Mouse (Mus musculus): ENCODE measurements around the gene B4galnt1. TPM values are rescaled to one million over a fixed set of nuclear protein-coding genes. Genes with fewer than 3 reads are reported as not detected.

B4galnt1 gene
- polyA plus RNA-seq, 1 experiment = 127 TPM

- Histone ChIP-seq H3K27ac (ENCODE audit: insufficient read depth, low read length) (peak overlapping the region; percentile 60), H3K4me3 (ENCODE audit: insufficient read depth, low read length) (peak overlapping the region; percentile 85)
- TF ChIP-seq POLR2A (IDR thresholded peaks at IDR 0.05; ENCODE audit: extremely low read depth, insufficient read depth, low read length) (0 out of 2 replicates have a peak, but pooled peaks have one; percentile 1), CTCF (IDR thresholded peaks at IDR 0.05; ENCODE audit: extremely low read depth, insufficient read depth, low read length) (no peak)
These were observed 45.0 kb downstream of the B4galnt1 start for GRCm38 (mm10) chr10:127209928-127210570.

GRCm38 (mm10) chr10:127210961-127211405, 46.0 kb downstream of the B4galnt1 start:
- peaks cover 6% of the 10 kb centered on the region for H3K4me1 ChIP-seq (ENCODE audit: control insufficient read depth, insufficient read depth, low read length)
- H3K27ac ChIP-seq (ENCODE audit: insufficient read depth, low read length) = peak overlapping the region; percentile 60
- peak overlapping the region; percentile 85 for H3K4me3 ChIP-seq (ENCODE audit: insufficient read depth, low read length)
- TF ChIP-seq POLR2A (IDR thresholded peaks at IDR 0.05; ENCODE audit: extremely low read depth, insufficient read depth, low read length) (no peak), CTCF (IDR thresholded peaks at IDR 0.05; ENCODE audit: extremely low read depth, insufficient read depth, low read length) (no peak)

More at GRCm38 (mm10) chr10:127209928-127210570, 45.0 kb downstream of the B4galnt1 start:
- H3K4me1 ChIP-seq (ENCODE audit: control insufficient read depth, insufficient read depth, low read length) = peaks cover 6% of the 10 kb centered on the region

GRCm38 (mm10) chr10:127211414-127211854, 46.4 kb downstream of the B4galnt1 start, which contains the start of gene Pip4k2c:
Gene Pip4k2c (minus strand): TSS chr10:127211585.
- no peak for TF ChIP-seq CTCF (IDR thresholded peaks at IDR 0.05; ENCODE audit: extremely low read depth, insufficient read depth, low read length)
- TF ChIP-seq POLR2A (IDR thresholded peaks at IDR 0.05; ENCODE audit: extremely low read depth, insufficient read depth, low read length) = peak; percentile 72
- peaks cover 6% of the 10 kb centered on the region for H3K4me1 ChIP-seq (ENCODE audit: control insufficient read depth, insufficient read depth, low read length)
- peak within 1 kb of the TSS; percentile 85 for H3K4me3 ChIP-seq (ENCODE audit: insufficient read depth, low read length)
- peak within 1 kb of the TSS; percentile 60 for H3K27ac ChIP-seq (ENCODE audit: insufficient read depth, low read length)

GRCm38 (mm10) chr10:127213272-127213671, 48.2 kb downstream of the B4galnt1 start:
- TF ChIP-seq POLR2A (IDR thresholded peaks at IDR 0.05; ENCODE audit: extremely low read depth, insufficient read depth, low read length) (no peak), CTCF (IDR thresholded peaks at IDR 0.05; ENCODE audit: extremely low read depth, insufficient read depth, low read length) (no peak)
- Histone ChIP-seq H3K4me1 (ENCODE audit: control insufficient read depth, insufficient read depth, low read length) (peaks cover 4% of the 10 kb centered on the region), H3K4me3 (ENCODE audit: insufficient read depth, low read length) (no peak overlapping the region), H3K27ac (ENCODE audit: insufficient read depth, low read length) (no peak overlapping the region)

GRCm38 (mm10) chr10:127213704-127214421, 48.8 kb downstream of the B4galnt1 start:
- Histone ChIP-seq H3K4me3 (ENCODE audit: insufficient read depth, low read length) (no peak overlapping the region), H3K27ac (ENCODE audit: insufficient read depth, low read length) (no peak overlapping the region), H3K4me1 (ENCODE audit: control insufficient read depth, insufficient read depth, low read length) (no peaks in the 10 kb centered on the region)
- no peak for TF ChIP-seq CTCF (IDR thresholded peaks at IDR 0.05; ENCODE audit: extremely low read depth, insufficient read depth, low read length)
- no peak for TF ChIP-seq POLR2A (IDR thresholded peaks at IDR 0.05; ENCODE audit: extremely low read depth, insufficient read depth, low read length)

- Histone ChIP-seq H3K4me1 (ENCODE audit: control insufficient read depth, insufficient read depth, low read length) (no peaks in the 10 kb centered on the region), H3K27ac (ENCODE audit: insufficient read depth, low read length) (no peak overlapping the region), H3K4me3 (ENCODE audit: insufficient read depth, low read length) (no peak overlapping the region)
- no peak for TF ChIP-seq CTCF (IDR thresholded peaks at IDR 0.05; ENCODE audit: extremely low read depth, insufficient read depth, low read length)
- no peak for TF ChIP-seq POLR2A (IDR thresholded peaks at IDR 0.05; ENCODE audit: extremely low read depth, insufficient read depth, low read length)
These were observed 49.4 kb downstream of the B4galnt1 start for GRCm38 (mm10) chr10:127214422-127214803.

GRCm38 (mm10) chr10:127216456-127216855, 51.4 kb downstream of the B4galnt1 start:
- no peak for TF ChIP-seq POLR2A (IDR thresholded peaks at IDR 0.05; ENCODE audit: extremely low read depth, insufficient read depth, low read length)
- TF ChIP-seq CTCF (IDR thresholded peaks at IDR 0.05; ENCODE audit: extremely low read depth, insufficient read depth, low read length) = no peak
- H3K27ac ChIP-seq (ENCODE audit: insufficient read depth, low read length) = no peak overlapping the region

GRCm38 (mm10) chr10:127217177-127217576, 52.2 kb downstream of the B4galnt1 start:
- TF ChIP-seq POLR2A (IDR thresholded peaks at IDR 0.05; ENCODE audit: extremely low read depth, insufficient read depth, low read length) (no peak), CTCF (IDR thresholded peaks at IDR 0.05; ENCODE audit: extremely low read depth, insufficient read depth, low read length) (no peak)
- Histone ChIP-seq H3K27ac (ENCODE audit: insufficient read depth, low read length) (no peak overlapping the region), H3K4me1 (ENCODE audit: control insufficient read depth, insufficient read depth, low read length) (no peaks in the 10 kb centered on the region), H3K4me3 (ENCODE audit: insufficient read depth, low read length) (no peak overlapping the region)

More at GRCm38 (mm10) chr10:127216456-127216855, 51.4 kb downstream of the B4galnt1 start:
- H3K4me3 ChIP-seq (ENCODE audit: insufficient read depth, low read length) = no peak overlapping the region
- H3K4me1 ChIP-seq (ENCODE audit: control insufficient read depth, insufficient read depth, low read length) = no peaks in the 10 kb centered on the region

- Histone ChIP-seq H3K27ac (ENCODE audit: insufficient read depth, low read length) (no peak overlapping the region), H3K4me1 (ENCODE audit: control insufficient read depth, insufficient read depth, low read length) (no peaks in the 10 kb centered on the region), H3K4me3 (ENCODE audit: insufficient read depth, low read length) (no peak overlapping the region)
- no peak for TF ChIP-seq CTCF (IDR thresholded peaks at IDR 0.05; ENCODE audit: extremely low read depth, insufficient read depth, low read length)
- no peak for TF ChIP-seq POLR2A (IDR thresholded peaks at IDR 0.05; ENCODE audit: extremely low read depth, insufficient read depth, low read length)
These were observed 53.3 kb downstream of the B4galnt1 start for GRCm38 (mm10) chr10:127218339-127218738.

Other genes with a start within 250 kb of the B4galnt1 start
- 76.5 TPM in 2 replicates for gene Ctdsp2, start 186.5 kb upstream of the B4galnt1 start, polyA plus RNA-seq (2012; rRNA removed)
- 0.11 and 0.19 TPM in 2 replicates for gene Avil, start 164.5 kb upstream of the B4galnt1 start, polyA plus RNA-seq (2012; rRNA removed)
- 34.6 and 36.2 TPM in 2 replicates for gene Tsfm, start 134.4 kb upstream of the B4galnt1 start, polyA plus RNA-seq (2012; rRNA removed)
- gene Mettl1, start 123.8 kb upstream of the B4galnt1 start, polyA plus RNA-seq (2012; rRNA removed) = 14.0 and 14.6 TPM in 2 replicates
- 0.19 and 0.21 TPM in 2 replicates for gene Eef1akmt3, start 123.7 kb upstream of the B4galnt1 start, polyA plus RNA-seq (2012; rRNA removed)
- 0.67 and 0.78 TPM in 2 replicates for gene Cyp27b1, start 117.0 kb upstream of the B4galnt1 start, polyA plus RNA-seq (2012; rRNA removed)
- gene March9, start 105.0 kb upstream of the B4galnt1 start, polyA plus RNA-seq (2012; rRNA removed) = 11.8 TPM in 2 replicates
- gene Cdk4, start 101.7 kb upstream of the B4galnt1 start, polyA plus RNA-seq (2012; rRNA removed) = 134 and 139 TPM in 2 replicates
- 81.3 and 88.3 TPM in 2 replicates for gene Tspan31, start 95.0 kb upstream of the B4galnt1 start, polyA plus RNA-seq (2012; rRNA removed)
- 383 and 414 TPM in 2 replicates for gene Agap2, start 89.9 kb upstream of the B4galnt1 start, polyA plus RNA-seq (2012; rRNA removed)
- gene Os9, start 44.1 kb upstream of the B4galnt1 start, polyA plus RNA-seq (2012; rRNA removed) = 106 TPM in 2 replicates
- gene Slc26a10, start 15.4 kb downstream of the B4galnt1 start, polyA plus RNA-seq (2012; rRNA removed) = 8.7 TPM in 2 replicates
- 225 and 288 TPM in 2 replicates for gene Arhgef25, start 24.9 kb downstream of the B4galnt1 start, polyA plus RNA-seq (2012; rRNA removed)
- gene Dtx3, start 30.5 kb downstream of the B4galnt1 start, polyA plus RNA-seq (2012; rRNA removed) = 371 and 407 TPM in 2 replicates
- 116 and 117 TPM in 2 replicates for gene Pip4k2c, start 46.4 kb downstream of the B4galnt1 start, polyA plus RNA-seq (2012; rRNA removed)
- gene Kif5a, start 98.1 kb downstream of the B4galnt1 start, polyA plus RNA-seq (2012; rRNA removed) = 1,251 and 1,302 TPM in 2 replicates
- 304 and 309 TPM in 2 replicates for gene Dctn2, start 101.1 kb downstream of the B4galnt1 start, polyA plus RNA-seq (2012; rRNA removed)
- gene Mbd6, start 123.8 kb downstream of the B4galnt1 start, polyA plus RNA-seq (2012; rRNA removed) = 35.1 TPM in 2 replicates
- gene Mars, start 146.6 kb downstream of the B4galnt1 start, polyA plus RNA-seq (2012; rRNA removed) = 71.6 and 75.6 TPM in 2 replicates
- gene Arhgap9, start 156.7 kb downstream of the B4galnt1 start, polyA plus RNA-seq (2012; rRNA removed) = 1.2 and 1.4 TPM in 2 replicates
- 2.3 and 2.6 TPM in 2 replicates for gene Gli1, start 176.7 kb downstream of the B4galnt1 start, polyA plus RNA-seq (2012; rRNA removed)
- gene Inhbe, start 189.2 kb downstream of the B4galnt1 start, polyA plus RNA-seq (2012; rRNA removed) = 0.10 and 0.19 TPM in 2 replicates
- not detected in 2 replicates for gene Inhbc, start 205.2 kb downstream of the B4galnt1 start, polyA plus RNA-seq (2012; rRNA removed)
- 185 and 201 TPM in 2 replicates for gene R3hdm2, start 215.1 kb downstream of the B4galnt1 start, polyA plus RNA-seq (2012; rRNA removed)

Data from cortical plate, adult 2 months (tissue).